Mouse (Mus musculus) cortical plate, adult 2 months (tissue): ENCODE results near the gene Zfp91.

Source experiments
- CTCF ChIP-seq: fragments of 200-500 bp; IDR thresholded peaks from 2 replicates; pipeline ENCODE4 v1.5.1; 2011; ENCODE audit warnings: mild to moderate bottlenecking, control low read depth, low read length; ENCODE audit not compliant: insufficient read depth; ENCODE audit errors: extremely low read depth
- POLR2A ChIP-seq: fragments of 200-500 bp; IDR thresholded peaks from 2 replicates; pipeline ENCODE4 v1.6.1; 2011; ENCODE audit warnings: mild to moderate bottlenecking, low read length, control low read depth; ENCODE audit not compliant: insufficient read depth; ENCODE audit errors: extremely low read depth

DNA sequence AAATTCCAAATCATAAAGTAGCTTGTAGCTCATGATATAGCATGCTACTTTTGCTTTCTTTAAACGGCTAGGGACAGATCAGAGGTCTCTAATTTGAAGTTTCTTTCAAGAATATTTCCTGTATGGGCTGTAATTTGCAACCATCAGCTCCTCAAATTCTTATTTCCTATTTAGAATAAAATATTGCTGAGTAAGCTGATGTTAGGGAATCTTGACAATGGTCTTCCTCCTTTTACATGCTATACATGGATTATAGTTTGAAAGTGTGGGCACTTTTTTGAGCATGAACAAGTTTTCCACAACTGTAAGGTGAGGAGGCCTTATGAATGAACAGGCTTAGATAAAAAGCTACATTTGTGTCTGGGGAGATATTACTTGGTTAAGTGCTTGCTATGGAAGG, 18.0 kb upstream of the Zfp91 start:
- TF ChIP-seq POLR2A (no peak), CTCF (no peak)
